8 mouse cellular contexts compared by ENCODE assay signal in genomic region chr15:32244956-32245836, GRCm38 (mm10). TPM values are rescaled to one million over a fixed set of nuclear protein-coding genes. Genes with fewer than 3 reads are reported as not detected.
DNase-seq lines count a peak whose midpoint lies in the region; ATAC-seq and TF ChIP-seq lines count a peak whose summit lies in the region.

No protein-coding gene starts in this region.

- no peak overlapping the region for H3K27ac ChIP-seq in thymus, adult 2 months (ENCODE audit: control insufficient read depth, insufficient read depth, low read length)
- H3K27ac ChIP-seq in intestine, embryonic 16.5 days (ENCODE audit: low read length), result peak overlapping the region; percentile 54
- no peak overlapping the region for H3K27ac ChIP-seq in liver, embryonic 14.5 days

- no peaks in the 10 kb centered on the region for H3K9me3 ChIP-seq in intestine, embryonic 16.5 days (ENCODE audit: control insufficient read depth, low read length)
- no peaks in the 10 kb centered on the region for H3K9me3 ChIP-seq in liver, embryonic 14.5 days (ENCODE audit: control insufficient read depth, low read length)

- peak overlapping the region; percentile 96 for H3K4me2 ChIP-seq in intestine, embryonic 16.5 days (ENCODE audit: low read depth, low read length)
- peak overlapping the region; percentile 68 for H3K4me2 ChIP-seq in liver, embryonic 14.5 days (ENCODE audit: low read depth)

- DNase-seq in thymus, adult 2 months, result no peak
- no peak for DNase-seq in thymus, postnatal 14 days
- peak; percentile 61 for DNase-seq in cerebellum, adult 9-10 months
- peak; percentile 17 to 18 for DNase-seq in frontal cortex, postnatal 25 days (ENCODE audit: low spot score in 2 of 2)
- DNase-seq in liver, embryonic 14.5 days (ENCODE audit: low read depth in 3 of 3, low spot score in 3 of 3), result no peak
- DNase-seq in retina, postnatal 7 days (ENCODE audit: low read depth, low spot score), result peak; percentile 29

- H3K27me3 ChIP-seq in thymus, adult 2 months (ENCODE audit: control insufficient read depth, insufficient read depth, low read length), result no peaks in the 10 kb centered on the region
- H3K27me3 ChIP-seq in intestine, embryonic 16.5 days (replicated peaks; ENCODE audit: control insufficient read depth, insufficient read depth, low read length), result no peaks in the 10 kb centered on the region
- H3K27me3 ChIP-seq in liver, embryonic 14.5 days (ENCODE audit: control insufficient read depth, insufficient read depth, low read length), result peaks cover 10% of the 10 kb centered on the region

- peak overlapping the region; percentile 13; the same call in 1 of the 2 replicates for H3K4me3 ChIP-seq in thymus, adult 2 months (ENCODE audit: control insufficient read depth, insufficient read depth, low read length)
- H3K4me3 ChIP-seq in intestine, embryonic 16.5 days (ENCODE audit: low read length), result peak overlapping the region; percentile 74
- peak overlapping the region; percentile 45 for H3K4me3 ChIP-seq in liver, embryonic 14.5 days (ENCODE audit: insufficient read depth in 1 of 2, low read depth in 2 of 2, low read length in 2 of 2)

- peak; percentile 64 for ATAC-seq in intestine, embryonic 16.5 days
- ATAC-seq in liver, embryonic 14.5 days (ENCODE audit: insufficient read depth), result peak; percentile 42; the same call in 1 of the 2 replicates
- ATAC-seq in CD4-positive, CD25-positive, alpha-beta regulatory T cell, adult 4 months, result no peak

- no peak for TF ChIP-seq POLR2A in thymus, adult 2 months (IDR thresholded peaks at IDR 0.05; ENCODE audit: control insufficient read depth, extremely low read depth, insufficient read depth, low read length, poor library complexity)

- TF ChIP-seq CTCF in thymus, adult 2 months (IDR thresholded peaks at IDR 0.05; ENCODE audit: borderline replicate concordance, control insufficient read depth, extremely low read depth, insufficient read depth, low read length, poor library complexity), result no peak
- no peak for TF ChIP-seq CTCF in liver, embryonic 14.5 days (IDR thresholded peaks at IDR 0.05; ENCODE audit: low read depth)

- 4% methylated on average over 52 of the region's 52 CpGs for WGBS in thymus, adult 2 months
- 0% methylated on average over 52 of the region's 52 CpGs for WGBS in intestine, embryonic 16.5 days
- WGBS in liver, embryonic 14.5 days (ENCODE audit: insufficient replicate concordance), result under 1% methylated on average over 52 of the region's 52 CpGs

- no peak for TF ChIP-seq EP300 in liver, embryonic 14.5 days (IDR thresholded peaks at IDR 0.05; ENCODE audit: low read depth)

- H3K36me3 ChIP-seq in thymus, adult 2 months (ENCODE audit: control insufficient read depth, insufficient read depth, low read length), result no peaks in the 10 kb centered on the region
- H3K36me3 ChIP-seq in intestine, embryonic 16.5 days (ENCODE audit: control insufficient read depth, insufficient read depth, low read length), result no peaks in the 10 kb centered on the region
- no peaks in the 10 kb centered on the region for H3K36me3 ChIP-seq in liver, embryonic 14.5 days (replicated peaks; ENCODE audit: control insufficient read depth, insufficient read depth, low read depth)

- H3K9ac ChIP-seq in intestine, embryonic 16.5 days (ENCODE audit: low read depth, low read length), result peak overlapping the region; percentile 72
- no peak overlapping the region; the same call in 1 of the 2 replicates for H3K9ac ChIP-seq in liver, embryonic 14.5 days (replicated peaks)

- H3K4me1 ChIP-seq in thymus, adult 2 months (replicated peaks; ENCODE audit: control insufficient read depth, insufficient read depth, low read length), result no peaks in the 10 kb centered on the region; the same call in 1 of the 2 replicates
- peaks cover 11% of the 10 kb centered on the region; the same call in 1 of the 2 replicates for H3K4me1 ChIP-seq in intestine, embryonic 16.5 days (ENCODE audit: control insufficient read depth, insufficient read depth, low read length)
- H3K4me1 ChIP-seq in liver, embryonic 14.5 days (replicated peaks; ENCODE audit: control insufficient read depth in 2 of 2, insufficient read depth in 2 of 2, low read length in 1 of 2), result no peaks in the 10 kb centered on the region

RNA-seq across cellular contexts. Expression of gene Sema5a, which starts 0.6 kb away (rescaled TPM):
- 1.1 and 1.3 TPM in 2 replicates for polyA plus RNA-seq in thymus, adult 2 months (2012; rRNA removed)
- polyA plus RNA-seq in intestine, embryonic 16.5 days (2015; fragmentation: Nextera tagmentation; extraction: Ambion mirVana), result 11.8 and 12.0 TPM in 2 replicates
- 0.30 and 0.35 TPM in 2 replicates for polyA plus RNA-seq in liver, embryonic 14.5 days (2012; rRNA removed)
- 0.29 and 0.52 TPM in 2 replicates for polyA plus RNA-seq in liver, embryonic 14.5 days (2014; fragmentation: Nextera tagmentation; extraction: Ambion mirVana)
- under 1 TPM in 1 of 2 experiments, not detected in 1; 0.08 TPM for polyA plus RNA-seq in CD4-positive, CD25-positive, alpha-beta regulatory T cell, adult 4 months (2017; shearing (Covaris generic))

Comparison
In these comparisons a context has a peak if more than half of its experiments do, and no peak if none do; other contexts are left out.
1. DNase-seq: peak in cerebellum, adult 9-10 months (single experiment), frontal cortex, postnatal 25 days (2 of 2) and retina, postnatal 7 days (single experiment); none in thymus, adult 2 months (single experiment), thymus, postnatal 14 days (single experiment) and liver, embryonic 14.5 days (0 of 3).
2. H3K4me3 ChIP-seq: peak in every context shown above with its lines; median percentile 74 in intestine, embryonic 16.5 days; 45 in liver, embryonic 14.5 days; 13 in thymus, adult 2 months.